Mouse (Mus musculus) inflammation-experienced regulatory T-cells, adult 16 weeks (primary cell): ENCODE measurements around the gene Gm9112. TPM values are rescaled to one million over a fixed set of nuclear protein-coding genes. Genes with fewer than 3 reads are reported as not detected.

ENCODE experiments used
- polyA plus RNA-seq: library from polyadenylated mRNA; unstranded; fragments of 100-300 nt; shearing (Covaris generic); gene quantifications from one replicate; pipeline ENCODE4 v1.2.1, GENCODE M21; 2017

The Gm9112 gene
- polyA plus RNA-seq = not detected

DNA sequence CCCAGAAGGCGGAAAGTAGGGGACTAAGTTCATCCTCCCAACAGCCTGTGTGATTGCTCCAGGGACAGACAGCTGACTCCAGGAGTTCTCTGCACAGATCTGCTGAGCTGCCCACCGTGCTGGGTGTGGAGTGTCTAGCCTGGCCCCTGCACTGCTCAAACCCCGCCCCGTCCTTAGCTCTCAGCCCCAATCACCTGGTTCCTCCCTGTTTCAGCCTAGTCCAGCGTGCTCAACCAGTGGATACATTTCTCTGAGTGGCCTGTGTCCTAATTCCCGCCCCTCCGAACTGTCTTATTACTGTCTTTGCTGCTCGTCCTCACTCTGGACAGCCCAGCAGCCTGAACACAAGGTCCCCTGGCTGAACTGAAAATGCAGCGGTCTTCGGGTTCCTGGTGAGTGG is at the start of gene Gm9112, which contains the start of gene Dmrtc1b:
TSS of gene Gm9112 (minus strand) at position 101 of the 400 bp plus-strand sequence.
TSS of gene Dmrtc1b (plus strand) at position 331 of the 400 bp plus-strand sequence.

GRCm38 (mm10) chrX:102686872-102687271 is 20.6 kb downstream of the Gm9112 start, which contains the start of gene Gm3880:
TSS of gene Gm3880 (minus strand) at chrX:102686972.

Other genes starting within 250 kb of the Gm9112 start
- gene Hdac8, start 202.3 kb downstream of the Gm9112 start, polyA plus RNA-seq = 24.8 TPM
- 0.15 TPM for gene Phka1, start 63.4 kb downstream of the Gm9112 start, polyA plus RNA-seq
- gene Gm3880, start 20.7 kb downstream of the Gm9112 start, polyA plus RNA-seq = not detected
- gene Dmrtc1b, start 230 bp upstream of the Gm9112 start, polyA plus RNA-seq = not detected
- not detected for gene Dmrtc1c1, start 95.3 kb upstream of the Gm9112 start, polyA plus RNA-seq
- not detected for gene Dmrtc1c2, start 147.0 kb upstream of the Gm9112 start, polyA plus RNA-seq
- not detected for gene 1700031F05Rik, start 160.3 kb upstream of the Gm9112 start, polyA plus RNA-seq
- gene Dmrtc1a, start 201.1 kb upstream of the Gm9112 start, polyA plus RNA-seq = not detected
- not detected for gene 1700011M02Rik, start 201.3 kb upstream of the Gm9112 start, polyA plus RNA-seq
- gene 1700018G05Rik, start 220.7 kb upstream of the Gm9112 start, polyA plus RNA-seq = not detected